Mouse (Mus musculus): ENCODE results near the gene Il3ra.

Il3ra gene

GRCm38 (mm10) chr14:14345948-14346812, at the start of gene Il3ra:
Gene Il3ra (plus strand): TSS chr14:14346275.
- no peak for DNase-seq (ENCODE audit: extremely low read depth, insufficient read length, low spot score)

- no peak for DNase-seq (ENCODE audit: extremely low read depth, insufficient read length, low spot score)
These were observed 37.1 kb upstream of the Il3ra start for GRCm38 (mm10) chr14:14308938-14309337.

- no peak for DNase-seq (ENCODE audit: extremely low read depth, insufficient read length, low spot score)
These were observed 36.7 kb upstream of the Il3ra start for GRCm38 (mm10) chr14:14309416-14309815.

GRCm38 (mm10) chr14:14322528-14322927, 23.5 kb upstream of the Il3ra start, which contains the start of gene Olfr31:
Gene Olfr31 (plus strand): TSS chr14:14322828.
- DNase-seq (ENCODE audit: extremely low read depth, insufficient read length, low spot score), result no peak

GRCm38 (mm10) chr14:14345113-14345871, 783 bp upstream of the Il3ra start:
- no peak for DNase-seq (ENCODE audit: extremely low read depth, insufficient read length, low spot score)

- DNase-seq (ENCODE audit: extremely low read depth, insufficient read length, low spot score), result no peak
These were observed 682 bp downstream of the Il3ra start for GRCm38 (mm10) chr14:14346813-14347100.

GRCm38 (mm10) chr14:14347151-14347835, 1.2 kb downstream of the Il3ra start:
- DNase-seq (ENCODE audit: extremely low read depth, insufficient read length, low spot score), result no peak

- DNase-seq (ENCODE audit: extremely low read depth, insufficient read length, low spot score), result no peak
These were observed 2.0 kb downstream of the Il3ra start for GRCm38 (mm10) chr14:14347836-14348621.

- DNase-seq (ENCODE audit: extremely low read depth, insufficient read length, low spot score), result no peak
These were observed 2.8 kb downstream of the Il3ra start for GRCm38 (mm10) chr14:14348674-14349401.

- DNase-seq (ENCODE audit: extremely low read depth, insufficient read length, low spot score), result no peak
These were observed 3.6 kb downstream of the Il3ra start for GRCm38 (mm10) chr14:14349485-14350262.

GRCm38 (mm10) chr14:14350263-14351147, 4.4 kb downstream of the Il3ra start:
- DNase-seq (ENCODE audit: extremely low read depth, insufficient read length, low spot score), result no peak

GRCm38 (mm10) chr14:14351148-14351455, 5.0 kb downstream of the Il3ra start:
- DNase-seq (ENCODE audit: extremely low read depth, insufficient read length, low spot score), result no peak

GRCm38 (mm10) chr14:14351721-14352590, 5.9 kb downstream of the Il3ra start:
- DNase-seq (ENCODE audit: extremely low read depth, insufficient read length, low spot score), result no peak

- no peak for DNase-seq (ENCODE audit: extremely low read depth, insufficient read length, low spot score)
These were observed 6.5 kb downstream of the Il3ra start for GRCm38 (mm10) chr14:14352606-14353005.

- no peak for DNase-seq (ENCODE audit: extremely low read depth, insufficient read length, low spot score)
These were observed 7.1 kb downstream of the Il3ra start for GRCm38 (mm10) chr14:14353081-14353732.

- no peak for DNase-seq (ENCODE audit: extremely low read depth, insufficient read length, low spot score)
These were observed 7.8 kb downstream of the Il3ra start for GRCm38 (mm10) chr14:14353740-14354510.

Measured in 3134 (cell line).